Mouse (Mus musculus) neural tube, embryonic 14.5 days (tissue): ENCODE results near the gene Spaar. TPM values are rescaled to one million over a fixed set of nuclear protein-coding genes. Genes with fewer than 3 reads are reported as not detected.
"Not testable (repeated sequence)": the region's sequence is repeated elsewhere in the genome, so short reads cannot be mapped to it uniquely, and the experiment has no call there.

Experiments
- ATAC-seq: fragments of 200-750 bp; cut with Nextera tagmentation; 2 replicates; pipeline ENCODE4 v1.8.0; 2017; ENCODE audit warnings: low read depth, mild to moderate bottlenecking, moderate TSS enrichment, moderate library complexity
- H3K27ac ChIP-seq: fragments of 300-500 bp; sonication (generic); 2 replicates; pipeline ENCODE4 v1.5.1; 2014; ENCODE audit warnings: low read depth, mild to moderate bottlenecking, control low read depth, low read length, moderate library complexity, mixed read lengths
- H3K27me3 ChIP-seq: fragments of 300-500 bp; sonication (generic); 2 replicates; pipeline ENCODE4 v1.6.1; 2014; ENCODE audit warnings: low read length; ENCODE audit not compliant: control insufficient read depth, insufficient read depth
- H3K36me3 ChIP-seq: fragments of 300-500 bp; sonication (generic); 2 replicates; pipeline ENCODE4 v1.6.1; 2014; ENCODE audit warnings: low read length, mixed read lengths; ENCODE audit not compliant: control insufficient read depth, insufficient read depth
- H3K4me1 ChIP-seq: fragments of 300-500 bp; sonication (generic); 2 replicates; pipeline ENCODE4 v1.6.1; 2014; ENCODE audit warnings: low read length; ENCODE audit not compliant: control insufficient read depth, insufficient read depth
- H3K4me2 ChIP-seq: fragments of 300-500 bp; sonication (generic); 2 replicates; pipeline ENCODE4 v1.6.1; 2014; ENCODE audit warnings: mild to moderate bottlenecking, low read depth, low read length, control low read depth
- H3K4me3 ChIP-seq: fragments of 300-500 bp; sonication (generic); 2 replicates; pipeline ENCODE4 v1.5.1; 2014; ENCODE audit warnings: low read depth, low read length, control low read depth, mixed read lengths
- H3K9ac ChIP-seq: fragments of 300-500 bp; sonication (generic); replicated peaks from 2 replicates; pipeline ENCODE4 v1.6.1; 2014; ENCODE audit warnings: low read depth, mild to moderate bottlenecking, control low read depth, low read length, mixed read lengths
- H3K9me3 ChIP-seq: fragments of 300-500 bp; sonication (generic); 2 replicates; pipeline ENCODE4 v1.6.1; 2016; ENCODE audit warnings: low read length; ENCODE audit not compliant: control insufficient read depth
- WGBS: fragments of 180-500 bp; shearing (Covaris S2); extraction: QIAGEN DNeasy Blood & Tissue Kit; methylation state at CpG from one replicate; pipeline ENCODE4 v1.1.7; 2014; 5-methylcytosine and 5-hydroxymethylcytosine counted together
- polyA plus RNA-seq: library from polyadenylated mRNA; unstranded; fragments of >200 nt; fragmentation: Nextera tagmentation; extraction: Ambion mirVana; gene quantifications from 2 replicates; pipeline ENCODE4 v1.2.1, GENCODE M21; 2014

Gene Spaar
- polyA plus RNA-seq, 1 experiment from 2014 or later: not detected

- Histone ChIP-seq H3K36me3 (no peaks in the 10 kb centered on the region), H3K9ac (no peak overlapping the region), H3K9me3 (no peaks in the 10 kb centered on the region), H3K4me3 (no peak overlapping the region), H3K4me2 (no peak overlapping the region), H3K27ac (no peak overlapping the region), H3K4me1 (no peaks in the 10 kb centered on the region), H3K27me3 (no peaks in the 10 kb centered on the region)
- ATAC-seq: no peak
- WGBS: 85% methylated on average over 5 of the region's 5 CpGs
Measured at GRCm38 (mm10) chr4:43768341-43768740, 38.5 kb downstream of the Spaar start.

GRCm38 (mm10) chr4:43769374-43769773, 39.5 kb downstream of the Spaar start:
- no peak overlapping the region for H3K27ac ChIP-seq
- H3K36me3 ChIP-seq: no peaks in the 10 kb centered on the region
- H3K4me2 ChIP-seq: no peak overlapping the region
- H3K4me1 ChIP-seq: no peaks in the 10 kb centered on the region
- H3K9ac ChIP-seq: no peak overlapping the region
- ATAC-seq: no peak
- no peak overlapping the region for H3K4me3 ChIP-seq
- 96% methylated on average over 2 of the region's 2 CpGs for WGBS
- no peaks in the 10 kb centered on the region for H3K9me3 ChIP-seq
- no peaks in the 10 kb centered on the region for H3K27me3 ChIP-seq

GRCm38 (mm10) chr4:43770909-43771308, 41.1 kb downstream of the Spaar start, which contains the start of gene Olfr159:
Gene Olfr159, minus strand, starts transcription at chr4:43771009.
- no peaks in the 10 kb centered on the region for H3K36me3 ChIP-seq
- no peak within 1 kb of the TSS for H3K9ac ChIP-seq
- no peak for ATAC-seq
- H3K4me2 ChIP-seq: no peak within 1 kb of the TSS
- no peaks in the 10 kb centered on the region for H3K4me1 ChIP-seq
- 85% methylated on average over 6 of the region's 6 CpGs for WGBS
- no peak within 1 kb of the TSS for H3K4me3 ChIP-seq
- no peaks in the 10 kb centered on the region for H3K9me3 ChIP-seq
- H3K27me3 ChIP-seq: no peaks in the 10 kb centered on the region
- H3K27ac ChIP-seq: no peak within 1 kb of the TSS

GRCm38 (mm10) chr4:43771626-43772025, 41.8 kb downstream of the Spaar start:
- Histone ChIP-seq H3K4me3 (no peak overlapping the region), H3K4me2 (no peak overlapping the region), H3K4me1 (no peaks in the 10 kb centered on the region), H3K36me3 (no peaks in the 10 kb centered on the region), H3K9me3 (no peaks in the 10 kb centered on the region), H3K27ac (no peak overlapping the region), H3K27me3 (no peaks in the 10 kb centered on the region), H3K9ac (no peak overlapping the region)
- no peak for ATAC-seq
- WGBS: 66% methylated on average over 6 of the region's 6 CpGs

GRCm38 (mm10) chr4:43772304-43772703, 42.5 kb downstream of the Spaar start:
- Histone ChIP-seq H3K4me2 (no peak overlapping the region), H3K27me3 (no peaks in the 10 kb centered on the region), H3K4me3 (no peak overlapping the region), H3K9me3 (no peaks in the 10 kb centered on the region), H3K4me1 (no peaks in the 10 kb centered on the region), H3K9ac (no peak overlapping the region), H3K36me3 (no peaks in the 10 kb centered on the region), H3K27ac (no peak overlapping the region)
- WGBS: 60% methylated on average over 2 of the region's 2 CpGs
- ATAC-seq: no peak

- ATAC-seq: no peak
- Histone ChIP-seq H3K27me3 (no peaks in the 10 kb centered on the region), H3K4me3 (no peak overlapping the region), H3K36me3 (no peaks in the 10 kb centered on the region), H3K27ac (no peak overlapping the region), H3K4me1 (no peaks in the 10 kb centered on the region), H3K9me3 (no peaks in the 10 kb centered on the region), H3K9ac (no peak overlapping the region), H3K4me2 (no peak overlapping the region)
- 76% methylated on average over 6 of the region's 6 CpGs for WGBS
Measured at GRCm38 (mm10) chr4:43795296-43795695, 65.5 kb downstream of the Spaar start.

- H3K4me1 ChIP-seq, H3K36me3 ChIP-seq, H3K4me3 ChIP-seq, H3K9ac ChIP-seq, H3K9me3 ChIP-seq, ATAC-seq, H3K4me2 ChIP-seq, H3K27ac ChIP-seq, H3K27me3 ChIP-seq: not testable (repeated sequence)
- 88% methylated on average over 5 of the region's 5 CpGs for WGBS
Measured at GRCm38 (mm10) chr4:43795844-43796243, 66.0 kb downstream of the Spaar start.

- H3K27ac ChIP-seq: no peak overlapping the region
- no peak overlapping the region for H3K9ac ChIP-seq
- WGBS: 59% methylated on average over 7 of the region's 7 CpGs
- no peak overlapping the region for H3K4me2 ChIP-seq
- no peaks in the 10 kb centered on the region for H3K4me1 ChIP-seq
- no peak overlapping the region for H3K4me3 ChIP-seq
- peaks cover 3% of the 10 kb centered on the region; the same call in 1 of the 2 replicates for H3K9me3 ChIP-seq
- no peak for ATAC-seq
- H3K27me3 ChIP-seq: no peaks in the 10 kb centered on the region
- H3K36me3 ChIP-seq: no peaks in the 10 kb centered on the region
Measured at GRCm38 (mm10) chr4:43798936-43799335, 69.1 kb downstream of the Spaar start.
